9 mouse cellular contexts compared by ENCODE assay signal in genomic region chr15:79357974-79358690, GRCm38 (mm10). TPM values are rescaled to one million over a fixed set of nuclear protein-coding genes. Genes with fewer than 3 reads are reported as not detected.
DNase-seq lines count a peak whose midpoint lies in the region; ATAC-seq and TF ChIP-seq lines count a peak whose summit lies in the region.
"Had no signal": no experiment of that assay in that cellular context is flagged by ENCODE, and none has a peak within 500 bp of the region (broad histone marks: within the 10 kb centered on the region; RNA-seq: fewer than 3 reads in every experiment).

No protein-coding gene starts in this region.

- no peak overlapping the region for H3K4me3 ChIP-seq in kidney, adult 2 months (ENCODE audit: insufficient read depth, low read depth, low read length)
- H3K4me3 ChIP-seq in hindbrain, embryonic 10.5 days: peak overlapping the region; percentile 59
- peak overlapping the region; percentile 51 for H3K4me3 ChIP-seq in limb, embryonic 12.5 days (replicated peaks)
- peak overlapping the region; percentile 48; the same call in 1 of the 2 replicates for H3K4me3 ChIP-seq in neural tube, embryonic 15.5 days (replicated peaks)
- H3K4me3 ChIP-seq in thymus, adult 2 months (ENCODE audit: control insufficient read depth, insufficient read depth, low read length): no peak overlapping the region

- no peaks in the 10 kb centered on the region for H3K27me3 ChIP-seq in kidney, adult 2 months (replicated peaks; ENCODE audit: control insufficient read depth, insufficient read depth, low read length)
- peaks cover 30% of the 10 kb centered on the region for H3K27me3 ChIP-seq in hindbrain, embryonic 10.5 days (ENCODE audit: insufficient read depth, poor library complexity, severe bottlenecking)
- H3K27me3 ChIP-seq in limb, embryonic 12.5 days: peaks cover 17% of the 10 kb centered on the region
- H3K27me3 ChIP-seq in neural tube, embryonic 15.5 days (replicated peaks): peaks cover 11% of the 10 kb centered on the region
- H3K27me3 ChIP-seq in thymus, adult 2 months (ENCODE audit: control insufficient read depth, insufficient read depth, low read length): no peaks in the 10 kb centered on the region

- peak overlapping the region; percentile 33; the same call in 1 of the 2 replicates for H3K27ac ChIP-seq in kidney, adult 2 months (ENCODE audit: insufficient read depth, low read depth, low read length)
- peak overlapping the region; percentile 76 for H3K27ac ChIP-seq in hindbrain, embryonic 10.5 days
- peak overlapping the region; percentile 19 for H3K27ac ChIP-seq in limb, embryonic 12.5 days
- H3K27ac ChIP-seq in neural tube, embryonic 15.5 days (replicated peaks): peak overlapping the region; percentile 35; the same call in 1 of the 2 replicates
- H3K27ac ChIP-seq in thymus, adult 2 months (ENCODE audit: control insufficient read depth, insufficient read depth, low read length): no peak overlapping the region

- no peak overlapping the region for H3K9ac ChIP-seq in limb, embryonic 12.5 days (replicated peaks)
- H3K9ac ChIP-seq in neural tube, embryonic 15.5 days (replicated peaks): no peak overlapping the region

- H3K4me1 ChIP-seq in kidney, adult 2 months (ENCODE audit: control insufficient read depth, insufficient read depth, low read length): peaks cover 18% of the 10 kb centered on the region
- H3K4me1 ChIP-seq in hindbrain, embryonic 10.5 days (replicated peaks): peaks cover 49% of the 10 kb centered on the region
- H3K4me1 ChIP-seq in limb, embryonic 12.5 days (replicated peaks): peaks cover 42% of the 10 kb centered on the region
- H3K4me1 ChIP-seq in neural tube, embryonic 15.5 days: peaks cover 33% of the 10 kb centered on the region
- peaks cover 13% of the 10 kb centered on the region for H3K4me1 ChIP-seq in thymus, adult 2 months (replicated peaks; ENCODE audit: control insufficient read depth, insufficient read depth, low read length)

- TF ChIP-seq POLR2A in kidney, adult 2 months (IDR thresholded peaks at IDR 0.05; ENCODE audit: low read depth, low read length): no peak
- no peak for TF ChIP-seq POLR2A in thymus, adult 2 months (IDR thresholded peaks at IDR 0.05; ENCODE audit: control insufficient read depth, extremely low read depth, insufficient read depth, low read length, poor library complexity)

- TF ChIP-seq CTCF in kidney, adult 2 months (conservative IDR thresholded peaks at IDR 0.05; ENCODE audit: insufficient read depth, insufficient read length, low read depth, low read length): no peak
- TF ChIP-seq CTCF in thymus, adult 2 months (IDR thresholded peaks at IDR 0.05; ENCODE audit: borderline replicate concordance, control insufficient read depth, extremely low read depth, insufficient read depth, low read length, poor library complexity): no peak

- H3K4me2 ChIP-seq in limb, embryonic 12.5 days: peak overlapping the region; percentile 97
- H3K4me2 ChIP-seq in neural tube, embryonic 15.5 days: peak overlapping the region; percentile 91

- DNase-seq in kidney, adult 2 months: peak; percentile 49
- no peak for DNase-seq in kidney, postnatal 25 days
- no peak for DNase-seq in hindbrain, embryonic 10.5 days (ENCODE audit: low spot score)
- DNase-seq in spleen, adult 18-20 months: no peak
- DNase-seq in thymus, adult 2 months: no peak
- no peak for DNase-seq in embryo, embryonic 11 days
- DNase-seq: layer of hippocampus, adult 9-11 months had no signal

- no peaks in the 10 kb centered on the region for H3K9me3 ChIP-seq in hindbrain, embryonic 10.5 days
- no peaks in the 10 kb centered on the region for H3K9me3 ChIP-seq in limb, embryonic 12.5 days
- no peaks in the 10 kb centered on the region for H3K9me3 ChIP-seq in neural tube, embryonic 15.5 days (replicated peaks)

- H3K36me3 ChIP-seq in kidney, adult 2 months (ENCODE audit: control insufficient read depth, insufficient read depth, low read length): no peaks in the 10 kb centered on the region
- H3K36me3 ChIP-seq in hindbrain, embryonic 10.5 days: peaks cover 30% of the 10 kb centered on the region
- peaks cover 26% of the 10 kb centered on the region for H3K36me3 ChIP-seq in limb, embryonic 12.5 days
- H3K36me3 ChIP-seq in neural tube, embryonic 15.5 days: peaks cover 19% of the 10 kb centered on the region
- H3K36me3 ChIP-seq in thymus, adult 2 months (ENCODE audit: control insufficient read depth, insufficient read depth, low read length): no peaks in the 10 kb centered on the region

- WGBS in kidney, adult 2 months: 28% methylated on average over 12 of the region's 12 CpGs
- 40% methylated on average over 12 of the region's 12 CpGs for whole genome bisulfite sequencing in hindbrain, embryonic 10.5 days
- WGBS in limb, embryonic 12.5 days: 41% methylated on average over 12 of the region's 12 CpGs
- WGBS in neural tube, embryonic 15.5 days: 49% methylated on average over 12 of the region's 12 CpGs
- 86% methylated on average over 12 of the region's 12 CpGs for WGBS in thymus, adult 2 months

- no peak for ATAC-seq in limb, embryonic 12.5 days (ENCODE audit: insufficient number of reproducible peaks, insufficient read depth, low FRiP score, low TSS enrichment, low read depth)
- no peak for ATAC-seq in neural tube, embryonic 15.5 days (ENCODE audit: low FRiP score)

RNA-seq across cellular contexts. Expression of gene Maff, which starts 11.7 kb away (rescaled TPM):
- polyA plus RNA-seq in kidney, adult 2 months (2012; rRNA removed): 1.2 and 1.3 TPM in 2 replicates
- polyA plus RNA-seq in hindbrain, embryonic 10.5 days (2016; fragmentation: Nextera tagmentation; extraction: Ambion mirVana): 0.97 and 1.1 TPM in 2 replicates
- 1.5 and 2.0 TPM in 2 replicates for polyA plus RNA-seq in limb, embryonic 12.5 days (2016; fragmentation: Nextera tagmentation; extraction: Ambion mirVana)
- polyA plus RNA-seq in neural tube, embryonic 15.5 days (2015; fragmentation: Nextera tagmentation; extraction: Ambion mirVana): 0.81 and 1.7 TPM in 2 replicates
- 7.4 and 8.1 TPM in 2 replicates for polyA plus RNA-seq in thymus, adult 2 months (2012; rRNA removed)

RNA-seq across cellular contexts. Expression of gene Pla2g6, which starts 29.9 kb away (rescaled TPM):
- polyA plus RNA-seq in kidney, adult 2 months (2012; rRNA removed): 24.6 and 28.7 TPM in 2 replicates
- 24.2 and 25.3 TPM in 2 replicates for polyA plus RNA-seq in hindbrain, embryonic 10.5 days (2016; fragmentation: Nextera tagmentation; extraction: Ambion mirVana)
- polyA plus RNA-seq in limb, embryonic 12.5 days (2016; fragmentation: Nextera tagmentation; extraction: Ambion mirVana): 11.0 and 11.9 TPM in 2 replicates
- 26.1 and 27.9 TPM in 2 replicates for polyA plus RNA-seq in neural tube, embryonic 15.5 days (2015; fragmentation: Nextera tagmentation; extraction: Ambion mirVana)
- polyA plus RNA-seq in thymus, adult 2 months (2012; rRNA removed): 65.2 and 71.4 TPM in 2 replicates

RNA-seq across cellular contexts. Expression of gene Tmem184b, which starts 45.2 kb away (rescaled TPM):
- 69.0 and 81.0 TPM in 2 replicates for polyA plus RNA-seq in kidney, adult 2 months (2012; rRNA removed)
- 54.8 and 56.2 TPM in 2 replicates for polyA plus RNA-seq in hindbrain, embryonic 10.5 days (2016; fragmentation: Nextera tagmentation; extraction: Ambion mirVana)
- polyA plus RNA-seq in limb, embryonic 12.5 days (2016; fragmentation: Nextera tagmentation; extraction: Ambion mirVana): 54.7 and 63.8 TPM in 2 replicates
- 43.1 and 46.3 TPM in 2 replicates for polyA plus RNA-seq in neural tube, embryonic 15.5 days (2015; fragmentation: Nextera tagmentation; extraction: Ambion mirVana)
- 225 and 303 TPM in 2 replicates for polyA plus RNA-seq in thymus, adult 2 months (2012; rRNA removed)

Comparison
In these comparisons a context has a peak if more than half of its experiments do, and no peak if none do; other contexts are left out.
1. H3K4me3 ChIP-seq: peak in hindbrain, embryonic 10.5 days (single experiment), limb, embryonic 12.5 days (single experiment) and neural tube, embryonic 15.5 days (single experiment); none in kidney, adult 2 months (single experiment) and thymus, adult 2 months (single experiment).